Mouse (Mus musculus) forebrain, embryonic 16.5 days (tissue): ENCODE results near the gene Thsd1. TPM values are rescaled to one million over a fixed set of nuclear protein-coding genes. Genes with fewer than 3 reads are reported as not detected.

Experiments used
- ATAC-seq: fragments of 200-750 bp; cut with Nextera tagmentation; 2 replicates; pipeline ENCODE4 v1.8.0; 2017; ENCODE audit warnings: mild to moderate bottlenecking, moderate library complexity
- H3K27ac ChIP-seq: fragments of 300-500 bp; sonication (generic); 2 replicates; pipeline ENCODE4 v1.5.1; 2014; ENCODE audit warnings: low read length, control low read depth
- H3K27me3 ChIP-seq: fragments of 300-500 bp; sonication (generic); replicated peaks from 2 replicates; pipeline ENCODE4 v1.6.1; 2014; ENCODE audit warnings: low read length; ENCODE audit not compliant: control insufficient read depth, insufficient read depth
- H3K36me3 ChIP-seq: fragments of 300-500 bp; sonication (generic); 2 replicates; pipeline ENCODE4 v1.6.1; 2014; ENCODE audit not compliant: control insufficient read depth, insufficient read depth
- H3K4me1 ChIP-seq: fragments of 300-500 bp; sonication (generic); replicated peaks from 2 replicates; pipeline ENCODE4 v1.6.1; 2014; ENCODE audit warnings: low read length; ENCODE audit not compliant: control insufficient read depth, insufficient read depth
- H3K4me2 ChIP-seq: fragments of 300-500 bp; sonication (generic); 2 replicates; pipeline ENCODE4 v1.6.1; 2014; ENCODE audit warnings: mild to moderate bottlenecking, low read length, control low read depth
- H3K4me3 ChIP-seq: fragments of 300-500 bp; sonication (generic); replicated peaks from 2 replicates; pipeline ENCODE4 v1.5.1; 2014; ENCODE audit warnings: mild to moderate bottlenecking, low read length, control low read depth
- H3K9ac ChIP-seq: fragments of 300-500 bp; sonication (generic); replicated peaks from 2 replicates; pipeline ENCODE4 v1.6.1; 2014; ENCODE audit warnings: low read depth, low read length, control low read depth
- H3K9me3 ChIP-seq: fragments of 300-500 bp; sonication (generic); 2 replicates; pipeline ENCODE4 v1.6.1; 2016; ENCODE audit warnings: low read length; ENCODE audit not compliant: control insufficient read depth
- WGBS: fragments of 180-500 bp; shearing (Covaris S2); extraction: QIAGEN DNeasy Blood & Tissue Kit; methylation state at CpG from one replicate; pipeline ENCODE4 v1.1.7; 2014; 5-methylcytosine and 5-hydroxymethylcytosine counted together
- polyA plus RNA-seq: library from polyadenylated mRNA; unstranded; fragments of >200 nt; fragmentation: Nextera tagmentation; extraction: Ambion mirVana; gene quantifications from 2 replicates; pipeline ENCODE4 v1.2.1, GENCODE M21; 2015

The Thsd1 gene
- polyA plus RNA-seq, 1 experiment from 2014 or later = 6.6 TPM

DNA sequence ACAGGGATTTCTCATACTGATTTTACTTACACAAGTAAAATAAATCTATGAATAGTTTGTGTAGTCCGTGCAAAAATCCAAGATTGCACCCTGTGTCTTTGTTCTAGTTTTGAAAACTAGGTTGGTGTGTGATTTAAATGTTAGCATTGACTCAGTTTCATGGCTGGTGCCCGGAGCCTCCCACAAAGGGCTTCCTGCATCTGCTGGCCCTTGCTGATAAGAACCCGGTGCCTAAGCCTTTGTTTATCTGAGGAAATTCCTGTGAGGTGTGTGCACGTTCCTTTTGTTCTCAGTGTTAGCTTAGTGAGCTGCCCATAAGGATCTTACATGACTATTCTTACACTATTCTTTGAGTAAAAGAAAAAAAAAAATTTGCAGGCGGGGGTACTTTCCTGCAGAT lies 18.1 kb upstream of the Thsd1 start:
- H3K9me3 ChIP-seq = no peaks in the 10 kb centered on the region
- no peak overlapping the region for H3K4me3 ChIP-seq
- peaks cover 17% of the 10 kb centered on the region for H3K36me3 ChIP-seq
- no peak overlapping the region for H3K27ac ChIP-seq
- no peak overlapping the region for H3K9ac ChIP-seq
- no peak overlapping the region for H3K4me2 ChIP-seq
- ATAC-seq = no peak
- H3K27me3 ChIP-seq = no peaks in the 10 kb centered on the region
- H3K4me1 ChIP-seq = no peaks in the 10 kb centered on the region
- 50% methylated on average over 5 of the region's 5 CpGs for WGBS

DNA sequence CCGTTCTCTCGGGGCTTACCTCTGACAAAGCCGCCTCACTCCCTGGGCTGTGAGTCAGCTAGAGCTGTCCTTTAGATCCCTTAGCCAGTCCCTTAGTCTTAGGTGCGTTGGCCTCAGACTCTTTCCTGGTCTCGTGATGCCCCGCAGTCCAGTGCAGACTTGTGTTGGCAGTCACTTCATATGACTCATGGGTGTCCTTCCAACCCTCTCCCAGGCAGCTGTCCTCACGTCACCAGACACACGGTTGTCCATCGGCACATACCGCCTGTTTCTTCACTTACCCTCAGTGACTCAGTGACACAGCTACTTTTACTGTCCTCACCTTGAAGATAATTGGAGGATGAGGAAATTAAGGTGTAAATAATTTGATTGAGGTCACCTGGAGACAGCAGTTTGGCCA lies 12.3 kb upstream of the Thsd1 start:
- no peaks in the 10 kb centered on the region for H3K4me1 ChIP-seq
- no peak overlapping the region for H3K4me3 ChIP-seq
- H3K27me3 ChIP-seq = no peaks in the 10 kb centered on the region
- no peak overlapping the region for H3K4me2 ChIP-seq
- H3K9me3 ChIP-seq = no peaks in the 10 kb centered on the region
- H3K27ac ChIP-seq = no peak overlapping the region
- H3K9ac ChIP-seq = no peak overlapping the region
- peaks cover 40% of the 10 kb centered on the region for H3K36me3 ChIP-seq
- no peak for ATAC-seq
- WGBS = 97% methylated on average over 10 of the region's 10 CpGs

DNA sequence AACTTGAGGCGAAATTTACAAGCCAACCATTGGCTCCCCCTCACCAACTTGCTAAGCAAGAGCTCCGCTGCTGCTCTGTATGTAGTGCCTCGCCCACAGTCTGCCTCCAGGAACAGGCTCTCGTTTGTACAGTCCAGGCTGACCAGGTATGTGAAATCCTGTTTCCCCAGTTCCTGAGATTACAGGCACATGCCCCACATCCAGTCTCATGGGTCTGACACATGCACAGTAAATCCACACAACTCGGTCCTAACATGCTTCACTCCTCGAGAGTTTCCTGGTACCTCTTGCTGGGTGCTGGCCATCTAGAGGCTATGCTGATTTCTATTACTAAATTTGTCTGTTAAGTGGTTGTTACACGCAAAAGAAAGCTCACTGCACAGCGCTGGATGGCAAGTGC lies 752 bp upstream of the Thsd1 start:
- no peak overlapping the region for H3K4me3 ChIP-seq
- no peak overlapping the region for H3K9ac ChIP-seq
- ATAC-seq = no peak
- no peaks in the 10 kb centered on the region; the same call in 1 of the 2 replicates for H3K36me3 ChIP-seq
- 62% methylated on average over 8 of the region's 8 CpGs for WGBS
- H3K9me3 ChIP-seq = no peaks in the 10 kb centered on the region
- peaks cover 3% of the 10 kb centered on the region for H3K27me3 ChIP-seq
- no peak overlapping the region for H3K27ac ChIP-seq
- H3K4me2 ChIP-seq = no peak overlapping the region
- H3K4me1 ChIP-seq = no peaks in the 10 kb centered on the region; the same call in 1 of the 2 replicates

- H3K4me3 ChIP-seq = no peak overlapping the region
- WGBS = 29% methylated on average over 7 of the region's 7 CpGs
- H3K4me2 ChIP-seq = no peak overlapping the region
- no peak overlapping the region for H3K27ac ChIP-seq
- H3K9me3 ChIP-seq = no peaks in the 10 kb centered on the region
- H3K9ac ChIP-seq = no peak overlapping the region
- peaks cover 3% of the 10 kb centered on the region for H3K27me3 ChIP-seq
- ATAC-seq = peak; percentile 57; the same call in 1 of the 2 replicates
- no peaks in the 10 kb centered on the region; the same call in 1 of the 2 replicates for H3K4me1 ChIP-seq
- H3K36me3 ChIP-seq = no peaks in the 10 kb centered on the region
These were observed 1.5 kb downstream of the Thsd1 start for GRCm38 (mm10) chr8:22228621-22229020.

DNA sequence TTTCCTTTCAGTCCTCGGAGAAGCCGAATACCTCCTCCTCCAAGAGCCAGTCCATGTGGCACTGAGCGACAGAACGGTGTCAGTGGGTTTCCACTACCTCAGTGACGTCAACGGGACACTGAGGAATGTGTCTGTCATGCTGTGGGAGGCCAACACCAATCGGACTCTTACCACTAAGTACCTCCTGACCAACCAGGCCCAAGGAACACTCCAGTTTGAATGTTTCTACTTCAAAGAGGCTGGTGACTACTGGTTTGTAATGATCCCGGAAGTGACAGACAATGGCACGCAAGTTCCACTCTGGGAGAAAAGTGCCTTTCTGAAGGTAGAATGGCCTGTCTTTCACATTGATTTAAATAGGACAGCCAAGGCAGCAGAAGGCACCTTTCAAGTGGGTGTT lies 15.9 kb downstream of the Thsd1 start:
- Histone ChIP-seq H3K27me3 (no peaks in the 10 kb centered on the region), H3K4me3 (no peak overlapping the region), H3K9ac (no peak overlapping the region), H3K4me1 (peaks cover under 1% of the 10 kb centered on the region; the same call in 1 of the 2 replicates), H3K9me3 (no peaks in the 10 kb centered on the region), H3K27ac (no peak overlapping the region), H3K36me3 (no peaks in the 10 kb centered on the region), H3K4me2 (no peak overlapping the region)
- ATAC-seq = no peak
- 88% methylated on average over 9 of the region's 9 CpGs for WGBS

- H3K9ac ChIP-seq = no peak overlapping the region
- H3K27me3 ChIP-seq = no peaks in the 10 kb centered on the region
- ATAC-seq = no peak
- no peak overlapping the region for H3K4me2 ChIP-seq
- H3K4me1 ChIP-seq = peaks cover 3% of the 10 kb centered on the region; the same call in 1 of the 2 replicates
- H3K9me3 ChIP-seq = no peaks in the 10 kb centered on the region
- 66% methylated on average over 1 of the region's 1 CpGs for WGBS
- no peak overlapping the region for H3K4me3 ChIP-seq
- H3K27ac ChIP-seq = no peak overlapping the region
- H3K36me3 ChIP-seq = no peaks in the 10 kb centered on the region
These were observed 18.6 kb downstream of the Thsd1 start for GRCm38 (mm10) chr8:22245663-22246062.

DNA sequence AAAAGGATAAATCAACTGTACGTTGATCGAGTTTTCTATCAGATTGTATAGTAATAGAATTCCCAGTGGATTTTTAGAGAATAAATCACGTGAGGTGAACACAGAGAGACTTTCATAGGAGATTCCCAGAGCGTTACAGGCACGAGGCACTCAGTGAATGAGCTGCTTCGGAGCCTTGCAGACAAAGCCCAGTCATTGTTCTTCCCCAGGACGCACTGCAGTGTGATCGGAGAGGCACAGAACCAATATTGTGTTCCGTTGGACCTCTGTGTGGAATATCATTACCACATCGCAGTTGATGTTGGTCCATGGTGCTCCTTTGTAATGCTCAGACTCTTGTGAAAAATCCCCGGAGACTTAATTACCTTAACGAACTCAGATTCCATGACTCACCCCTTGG lies 20.8 kb downstream of the Thsd1 start:
- Histone ChIP-seq H3K27ac (no peak overlapping the region), H3K36me3 (no peaks in the 10 kb centered on the region), H3K4me2 (0 out of 2 replicates have a peak overlapping the region, but pooled peaks have one; percentile 7), H3K4me1 (peaks cover 3% of the 10 kb centered on the region; the same call in 1 of the 2 replicates), H3K27me3 (no peaks in the 10 kb centered on the region), H3K9me3 (no peaks in the 10 kb centered on the region), H3K9ac (no peak overlapping the region), H3K4me3 (no peak overlapping the region)
- no peak for ATAC-seq
- 38% methylated on average over 12 of the region's 12 CpGs for WGBS

GRCm38 (mm10) chr8:22249080-22249479 lies 22.0 kb downstream of the Thsd1 start:
- no peak overlapping the region for H3K4me2 ChIP-seq
- WGBS = 80% methylated on average over 9 of the region's 9 CpGs
- H3K36me3 ChIP-seq = no peaks in the 10 kb centered on the region
- no peak overlapping the region for H3K27ac ChIP-seq
- no peak overlapping the region for H3K9ac ChIP-seq
- no peak overlapping the region for H3K4me3 ChIP-seq
- no peaks in the 10 kb centered on the region for H3K27me3 ChIP-seq
- no peak for ATAC-seq
- H3K9me3 ChIP-seq = no peaks in the 10 kb centered on the region
- H3K4me1 ChIP-seq = peaks cover 3% of the 10 kb centered on the region; the same call in 1 of the 2 replicates

DNA sequence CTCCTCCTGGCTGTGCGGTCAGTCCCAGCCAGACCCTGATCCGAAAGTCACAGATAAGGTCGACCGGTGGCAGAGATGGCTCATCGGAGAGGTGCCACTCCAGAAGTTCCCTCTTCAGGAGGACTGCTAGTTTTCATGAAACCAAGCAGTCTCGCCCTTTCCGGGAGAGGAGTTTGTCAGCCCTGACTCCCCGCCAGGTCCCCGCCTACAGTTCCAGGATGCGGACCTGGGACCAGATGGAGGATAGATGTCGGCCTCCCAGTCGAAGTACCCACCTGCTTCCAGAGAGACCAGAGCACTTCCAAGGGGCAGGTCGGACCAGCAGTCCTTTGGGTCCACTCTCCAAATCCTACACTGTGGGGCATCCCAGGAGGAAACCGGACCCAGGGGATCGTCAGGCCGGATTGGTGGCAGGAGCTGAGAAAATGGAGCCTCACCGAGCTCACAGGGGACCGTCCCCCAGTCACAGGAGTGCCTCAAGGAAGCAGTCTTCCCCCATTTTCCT lies 31.9 kb downstream of the Thsd1 start:
- WGBS = 85% methylated on average over 18 of the region's 18 CpGs
- Histone ChIP-seq H3K4me3 (no peak overlapping the region), H3K9me3 (no peaks in the 10 kb centered on the region), H3K9ac (no peak overlapping the region), H3K27me3 (no peaks in the 10 kb centered on the region), H3K4me2 (no peak overlapping the region), H3K27ac (no peak overlapping the region), H3K36me3 (no peaks in the 10 kb centered on the region), H3K4me1 (no peaks in the 10 kb centered on the region)
- ATAC-seq = no peak

DNA sequence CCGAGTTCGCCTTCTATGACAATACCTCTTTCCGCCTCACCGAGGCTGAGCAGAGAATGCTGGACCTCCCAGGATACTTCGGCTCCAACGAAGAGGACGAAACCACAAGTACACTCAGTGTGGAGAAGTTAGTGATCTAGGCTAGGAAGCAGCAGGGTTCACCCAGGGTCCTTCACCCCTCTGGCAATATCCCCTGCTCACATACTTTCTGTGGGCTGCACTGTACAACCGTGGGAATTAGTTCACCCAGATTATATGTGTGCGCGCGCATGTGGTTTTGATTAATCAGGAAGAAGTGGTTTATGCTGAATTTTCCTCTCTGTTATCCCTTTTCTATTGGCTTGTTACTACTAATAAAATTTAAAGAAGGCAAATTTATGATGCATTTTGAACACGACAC lies 32.4 kb downstream of the Thsd1 start:
- H3K4me1 ChIP-seq = no peaks in the 10 kb centered on the region
- no peak overlapping the region for H3K27ac ChIP-seq
- no peaks in the 10 kb centered on the region for H3K36me3 ChIP-seq
- no peak overlapping the region for H3K4me3 ChIP-seq
- no peaks in the 10 kb centered on the region for H3K9me3 ChIP-seq
- no peak overlapping the region for H3K9ac ChIP-seq
- ATAC-seq = no peak
- 77% methylated on average over 12 of the region's 12 CpGs for WGBS
- H3K4me2 ChIP-seq = no peak overlapping the region
- H3K27me3 ChIP-seq = no peaks in the 10 kb centered on the region
